26 mouse cellular contexts compared by ENCODE assay signal in genomic region chr14:62733666-62734065, GRCm38 (mm10). TPM values are rescaled to one million over a fixed set of nuclear protein-coding genes. Genes with fewer than 3 reads are reported as not detected.
DNase-seq lines count a peak whose midpoint lies in the region; ATAC-seq lines count a peak whose summit lies in the region.
"Had no signal": no experiment of that assay in that cellular context is flagged by ENCODE, and none has a peak within 500 bp of the region (broad histone marks: within the 10 kb centered on the region; RNA-seq: fewer than 3 reads in every experiment).

No protein-coding gene starts in this region.

- no peaks in the 10 kb centered on the region for H3K4me1 ChIP-seq in hindbrain, embryonic 14.5 days (replicated peaks; ENCODE audit: control insufficient read depth, insufficient read depth, low read length)
- H3K4me1 ChIP-seq: embryonic facial prominence, embryonic 13.5 days; embryonic facial prominence, embryonic 15.5 days; forebrain, embryonic 10.5 days; forebrain, embryonic 13.5 days had no signal

- no peak overlapping the region for H3K9ac ChIP-seq in hindbrain, embryonic 14.5 days
- H3K9ac ChIP-seq: embryonic facial prominence, embryonic 13.5 days; embryonic facial prominence, embryonic 15.5 days; forebrain, embryonic 13.5 days had no signal

- DNase-seq in CD4-positive helper T cell, adult 2 months (ENCODE audit: low read depth, low spot score), result peak; percentile 56
- DNase-seq in CD4-positive, CD25-positive, alpha-beta regulatory T cell, adult 2 months (ENCODE audit: low read depth, low spot score), result peak; percentile 30
- peak; percentile 44 for DNase-seq in naive thymus-derived CD4-positive, alpha-beta T cell, adult 2 months (ENCODE audit: low read depth)
- DNase-seq in hindbrain, embryonic 14.5 days (ENCODE audit: low spot score), result no peak
- DNase-seq in layer of hippocampus, adult 9-11 months, result no peak
- DNase-seq: adrenal gland, adult 2 months; adrenal gland, postnatal 10 days; adrenal gland, postnatal 25 days; cerebellum, adult 11 months; cerebellum, adult 18-20 months; cerebellum, adult 8-10 months; cerebellum, adult 9-11 months; cerebellum, postnatal 14 days; cerebellum, postnatal 36 days; embryo, embryonic 11 days had no signal

- no peak overlapping the region for H3K4me3 ChIP-seq in hindbrain, embryonic 14.5 days (replicated peaks; ENCODE audit: low read length)
- H3K4me3 ChIP-seq: embryonic facial prominence, embryonic 13.5 days; embryonic facial prominence, embryonic 15.5 days; erythroblast, embryonic 14.5 days; forebrain, embryonic 10.5 days; forebrain, embryonic 13.5 days had no signal

- H3K27ac ChIP-seq in hindbrain, embryonic 14.5 days, result no peak overlapping the region
- H3K27ac ChIP-seq: embryonic facial prominence, embryonic 13.5 days; embryonic facial prominence, embryonic 15.5 days; forebrain, embryonic 10.5 days; forebrain, embryonic 13.5 days had no signal

- no peaks in the 10 kb centered on the region for H3K27me3 ChIP-seq in hindbrain, embryonic 14.5 days (ENCODE audit: control insufficient read depth, insufficient read depth, low read length)
- H3K27me3 ChIP-seq: CH12.LX; embryonic facial prominence, embryonic 13.5 days; embryonic facial prominence, embryonic 15.5 days; forebrain, embryonic 13.5 days; Patski had no signal

- WGBS in hindbrain, embryonic 14.5 days, result 83% methylated on average over 2 of the region's 2 CpGs

- H3K9me3 ChIP-seq in hindbrain, embryonic 14.5 days (ENCODE audit: control insufficient read depth, low read length), result no peaks in the 10 kb centered on the region
- H3K9me3 ChIP-seq: embryonic facial prominence, embryonic 13.5 days; embryonic facial prominence, embryonic 15.5 days; forebrain, embryonic 10.5 days; forebrain, embryonic 13.5 days; G1E had no signal

- ATAC-seq in activated CD4-positive, CD25-positive, alpha-beta regulatory T cell, adult 4 months, result peak; percentile 48
- no peak for ATAC-seq in hindbrain, embryonic 14.5 days (ENCODE audit: low FRiP score)
- ATAC-seq in granulocyte monocyte progenitor cell, adult 5-6 weeks (replicated peaks; ENCODE audit: poor library complexity, severe bottlenecking), result no peak
- ATAC-seq: forebrain, embryonic 13.5 days; forebrain, embryonic 16.5 days; Patski had no signal

- H3K36me3 ChIP-seq in hindbrain, embryonic 14.5 days (replicated peaks; ENCODE audit: control insufficient read depth, insufficient read depth), result peaks cover 9% of the 10 kb centered on the region; the same call in 1 of the 2 replicates

- no peak overlapping the region for H3K4me2 ChIP-seq in hindbrain, embryonic 14.5 days (replicated peaks)
- H3K4me2 ChIP-seq: embryonic facial prominence, embryonic 13.5 days; embryonic facial prominence, embryonic 15.5 days; forebrain, embryonic 13.5 days had no signal

RNA-seq across cellular contexts. Expression of gene Ints6, which starts 27.3 kb away (rescaled TPM):
- polyA plus RNA-seq in activated CD4-positive, CD25-positive, alpha-beta regulatory T cell, adult 4 months (2017; shearing (Covaris generic)), result 10 to 100 TPM; 14.9 to 20.7 TPM
- polyA plus RNA-seq in hindbrain, embryonic 14.5 days (2014; fragmentation: Nextera tagmentation; extraction: Ambion mirVana), result 21.8 and 24.7 TPM in 2 replicates
- 32.1 and 38.8 TPM in 2 replicates for total RNA-seq in granulocyte monocyte progenitor cell, adult 5-6 weeks (2014; fragmentation: Nextera tagmentation)
- total RNA-seq in granulocyte monocyte progenitor cell, adult 5-6 weeks (2017), result 62.6 and 110 TPM in 2 replicates

Comparison
In these comparisons a context has a peak if more than half of its experiments do, and no peak if none do; other contexts are left out.
1. DNase-seq: peak in CD4-positive helper T cell, adult 2 months (single experiment), CD4-positive, CD25-positive, alpha-beta regulatory T cell, adult 2 months (single experiment) and naive thymus-derived CD4-positive, alpha-beta T cell, adult 2 months (single experiment); none in hindbrain, embryonic 14.5 days (single experiment) and layer of hippocampus, adult 9-11 months (single experiment).